Mouse (Mus musculus) liver, adult 2 months (tissue): Measurements from ENCODE around the gene Slc10a7.

Experiments
- CTCF ChIP-seq: fragments of 200-500 bp; IDR thresholded peaks from 2 replicates; pipeline ENCODE4 v1.5.1; 2011; ENCODE audit warnings: low read depth, low read length, control low read depth
- POLR2A ChIP-seq: fragments of 200-500 bp; IDR thresholded peaks from 2 replicates; pipeline ENCODE4 v1.6.1; 2011; ENCODE audit warnings: low read length, control low read depth; ENCODE audit not compliant: insufficient read depth; ENCODE audit errors: extremely low read depth

GRCm38 (mm10) chr8:78732995-78733512, 223.9 kb downstream of the Slc10a7 start:
- no peak for TF ChIP-seq POLR2A
- no peak for TF ChIP-seq CTCF
